Comparison of ENCODE assay signal across 8 mouse cellular contexts in the genomic region with DNA sequence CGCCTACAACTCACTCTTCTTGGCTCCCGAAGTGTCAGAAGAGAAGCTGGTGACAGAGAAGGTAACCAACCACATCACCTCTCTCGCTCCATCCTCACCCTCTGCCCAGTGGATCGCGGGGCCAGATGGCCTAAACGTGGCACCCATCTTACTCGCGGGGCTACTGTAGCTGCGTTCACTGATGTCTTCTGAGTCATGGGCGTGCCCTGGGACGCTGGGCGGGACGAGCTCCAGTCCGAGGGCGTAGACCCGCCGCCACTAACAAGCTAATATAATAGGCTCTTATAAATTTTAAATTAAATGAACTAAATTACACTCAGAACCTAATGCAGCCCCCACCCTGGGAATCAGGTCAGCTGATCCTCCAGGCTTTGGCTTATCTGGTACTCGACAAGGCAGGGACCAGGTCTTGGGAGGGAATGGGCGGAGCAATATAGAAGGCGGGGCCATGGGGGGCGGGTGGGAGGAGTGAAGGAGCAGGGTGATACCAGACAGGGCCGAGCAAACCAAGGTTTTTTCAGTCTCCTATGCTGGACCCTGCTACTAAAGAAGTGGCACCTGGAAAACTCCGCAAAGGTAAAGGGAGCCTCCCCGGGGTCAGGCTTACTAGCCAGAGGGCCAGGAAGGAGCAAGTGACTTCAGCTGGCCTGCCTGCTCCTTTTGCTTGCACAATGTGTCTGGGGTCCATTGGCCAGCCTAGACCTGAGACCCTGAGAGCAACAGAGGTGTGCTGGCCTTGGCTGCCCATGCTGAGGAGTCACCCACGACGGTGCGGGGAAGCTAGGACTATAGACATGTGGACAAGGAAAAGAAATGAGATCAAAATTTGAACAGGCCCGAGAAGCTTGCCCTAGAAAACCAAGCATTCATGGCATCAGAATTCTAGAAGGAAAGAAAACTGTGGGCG. TPM values are rescaled to one million over a fixed set of nuclear protein-coding genes. Genes with fewer than 3 reads are reported as not detected.
DNase-seq lines count a peak whose midpoint lies in the region; ATAC-seq and TF ChIP-seq lines count a peak whose summit lies in the region.

No protein-coding gene starts in this region.

- H3K4me1 ChIP-seq in intestine, embryonic 14.5 days (replicated peaks; ENCODE audit: control insufficient read depth, insufficient read depth, low read length) = peaks cover 15% of the 10 kb centered on the region

- H3K9ac ChIP-seq in intestine, embryonic 14.5 days (ENCODE audit: low read length) = no peak overlapping the region

- H3K4me2 ChIP-seq in intestine, embryonic 14.5 days (ENCODE audit: low read length) = peak overlapping the region; percentile 55
- peak overlapping the region; percentile 18 for H3K4me2 ChIP-seq in myocyte (ENCODE audit: low read depth)

- peak; percentile 74; the same call in 1 of the 2 replicates for ATAC-seq in intestine, embryonic 14.5 days (replicated peaks; ENCODE audit: low FRiP score, low TSS enrichment, low read depth)
- no peak for ATAC-seq in frontal cortex, adult (ENCODE audit: low TSS enrichment)

- peaks cover 12% of the 10 kb centered on the region for H3K27me3 ChIP-seq in intestine, embryonic 14.5 days (replicated peaks; ENCODE audit: control insufficient read depth, insufficient read depth, low read length)
- H3K27me3 ChIP-seq in myocyte (ENCODE audit: control insufficient read depth, insufficient read depth, insufficient read length) = peaks cover 15% of the 10 kb centered on the region

- peak overlapping the region; percentile 40 for H3K4me3 ChIP-seq in intestine, embryonic 14.5 days (ENCODE audit: low read depth, low read length)
- H3K4me3 ChIP-seq in myocyte = no peak overlapping the region

- no peaks in the 10 kb centered on the region for H3K9me3 ChIP-seq in intestine, embryonic 14.5 days (ENCODE audit: control insufficient read depth, low read length)

- no peaks in the 10 kb centered on the region for H3K36me3 ChIP-seq in intestine, embryonic 14.5 days (ENCODE audit: control insufficient read depth, insufficient read depth, low read length)
- no peaks in the 10 kb centered on the region for H3K36me3 ChIP-seq in myocyte (ENCODE audit: control insufficient read depth, insufficient read depth)

- H3K27ac ChIP-seq in intestine, embryonic 14.5 days (ENCODE audit: low read depth) = no peak overlapping the region

- no peak for TF ChIP-seq POLR2A in myocyte (IDR thresholded peaks at IDR 0.05; ENCODE audit: insufficient read length, low read depth)

- no peak overlapping the region for H3ac ChIP-seq in myocyte (ENCODE audit: control insufficient read depth, insufficient read length)

- H3K79me2 ChIP-seq in myocyte (ENCODE audit: control insufficient read depth, insufficient read depth) = no peaks in the 10 kb centered on the region

- WGBS in intestine, embryonic 14.5 days = 12% methylated on average over 29 of the region's 29 CpGs

- DNase-seq in kidney, postnatal 10 days = peak; percentile 16
- no peak for DNase-seq in kidney, adult 9 months
- DNase-seq in embryo, embryonic 11 days = peak; percentile 54
- no peak for DNase-seq in intestine, embryonic 14.5 days (ENCODE audit: low spot score)
- no peak for DNase-seq in gastrocnemius, postnatal 25 days
- no peak for DNase-seq in left cerebral cortex, adult 8-10 months (ENCODE audit: low spot score in 2 of 2)

TF ChIP-seq in myocyte, 11 proteins besides CTCF, POLR2A, EP300 and RAD21:
- no peak for TF ChIP-seq MYOG (IDR thresholded peaks at IDR 0.05; ENCODE audit: control insufficient read depth in 1 of 3, insufficient read depth in 1 of 3, insufficient read length in 2 of 3, low read depth in 2 of 3)
- no peak for TF ChIP-seq SRF (IDR thresholded peaks at IDR 0.05; ENCODE audit: control insufficient read depth, insufficient read length, low read depth)
- TF ChIP-seq POLR2AphosphoS2 (IDR thresholded peaks at IDR 0.05; ENCODE audit: insufficient read length, low read depth) = no peak
- TF ChIP-seq E2F4 (IDR thresholded peaks at IDR 0.05; ENCODE audit: insufficient read depth) = no peak
- TF ChIP-seq MYOD1 (IDR thresholded peaks at IDR 0.05; ENCODE audit: control insufficient read depth in 1 of 3, insufficient read length in 2 of 3, low read depth in 2 of 3) = no peak
- TF ChIP-seq TCF3 (IDR thresholded peaks at IDR 0.05; ENCODE audit: insufficient read length, low read depth) = no peak
- no peak for TF ChIP-seq REST (IDR thresholded peaks at IDR 0.05; ENCODE audit: insufficient read depth, insufficient read length)
- TF ChIP-seq MAX (IDR thresholded peaks at IDR 0.05; ENCODE audit: low read depth) = no peak
- TF ChIP-seq USF1 (IDR thresholded peaks at IDR 0.05; ENCODE audit: low read depth) = no peak

RNA-seq across cellular contexts. Expression of a gene that starts 19.9 kb away (rescaled TPM):
- 0.20 and 0.55 TPM in 2 replicates for polyA plus RNA-seq in intestine, embryonic 14.5 days (2014; fragmentation: Nextera tagmentation; extraction: Ambion mirVana)
- 0.01 TPM for polyA plus RNA-seq in myocyte (2012; fragmentation: generic; extraction: Trizol)
- not detected for total RNA-seq in gastrocnemius, postnatal 25 days (2021)
- total RNA-seq in left cerebral cortex, adult 8-10 months (2022) = 10 to 100 TPM; 77.0 to 82.3 (median 80.2) TPM

RNA-seq across cellular contexts. Expression of a gene that starts 29.2 kb away (rescaled TPM):
- polyA plus RNA-seq in intestine, embryonic 14.5 days (2014; fragmentation: Nextera tagmentation; extraction: Ambion mirVana) = not detected in 2 replicates
- not detected for polyA plus RNA-seq in myocyte (2012; fragmentation: generic; extraction: Trizol)
- total RNA-seq in gastrocnemius, postnatal 25 days (2021) = not detected
- total RNA-seq in left cerebral cortex, adult 8-10 months (2022) = not detected

Comparison
In these comparisons a context has a peak if more than half of its experiments do, and no peak if none do; other contexts are left out.
1. DNase-seq: peak in kidney, postnatal 10 days (single experiment) and embryo, embryonic 11 days (single experiment); none in kidney, adult 9 months (single experiment), intestine, embryonic 14.5 days (single experiment), gastrocnemius, postnatal 25 days (single experiment) and left cerebral cortex, adult 8-10 months (0 of 2).
2. RNA of a gene that starts 19.9 kb away (total RNA-seq): 77.0 to 82.3 TPM in left cerebral cortex, adult 8-10 months; not detected in gastrocnemius, postnatal 25 days; every median in the first group is over 10 times any median in the second.